Mouse (Mus musculus): ENCODE data around the gene Abhd16a. TPM values are rescaled to one million over a fixed set of nuclear protein-coding genes. Genes with fewer than 3 reads are reported as not detected.
A peak's percentile ranks its signal among the peaks of the same experiment; 100 is the strongest.

The Abhd16a gene
- polyA plus RNA-seq, 1 experiment, result 64.7 TPM

DNA sequence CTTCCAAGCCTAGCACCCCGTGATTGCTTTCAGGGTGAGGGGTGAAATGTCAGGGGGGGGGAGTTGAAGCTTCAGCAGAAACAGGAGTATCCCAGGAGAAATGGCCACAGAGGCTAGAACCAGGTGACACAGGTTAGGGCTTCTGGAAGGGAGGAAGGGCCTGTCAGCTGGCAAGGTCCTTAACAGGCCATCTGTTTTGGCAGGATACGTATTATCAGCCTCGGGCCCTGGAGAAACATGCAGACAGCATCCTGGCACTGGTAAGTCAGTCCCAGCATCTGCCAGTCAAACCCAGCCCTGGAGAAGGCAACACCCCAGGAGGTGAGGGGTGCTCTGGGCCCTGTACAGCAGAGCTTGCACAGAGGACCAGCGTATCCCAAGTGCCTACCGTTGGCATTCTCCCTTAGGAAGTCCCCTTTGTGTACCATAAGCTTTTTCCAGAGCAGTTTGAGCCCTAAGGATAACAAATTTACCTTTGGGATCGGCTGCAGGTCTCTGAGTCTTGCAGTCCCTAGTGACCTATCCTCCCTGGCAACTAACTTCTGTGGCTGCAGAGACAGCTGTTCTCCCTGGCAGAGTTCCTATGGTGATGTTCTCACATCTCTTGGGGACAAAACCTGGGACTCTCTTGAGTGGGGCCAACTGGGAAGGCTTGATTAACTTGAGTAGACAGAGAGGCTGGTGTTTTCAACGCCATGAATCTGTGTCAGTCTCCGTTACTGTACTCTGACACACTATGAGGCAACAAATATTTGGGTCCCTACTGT lies 1.3 kb downstream of the Abhd16a start:
- Histone ChIP-seq H3K4me2 (ENCODE audit: low read depth) (peak overlapping the region; percentile 100), H3K79me2 (ENCODE audit: control insufficient read depth, insufficient read depth) (peaks cover 13% of the 10 kb centered on the region), H3ac (ENCODE audit: control insufficient read depth, insufficient read length) (no peak overlapping the region), H3K4me3 (peak overlapping the region; percentile 47), H3K36me3 (ENCODE audit: control insufficient read depth, insufficient read depth) (no peaks in the 10 kb centered on the region), H3K27me3 (ENCODE audit: control insufficient read depth, insufficient read depth, insufficient read length) (no peaks in the 10 kb centered on the region)
- TF ChIP-seq POLR2A (IDR thresholded peaks at IDR 0.05; ENCODE audit: insufficient read length, low read depth) (no peak), SRF (IDR thresholded peaks at IDR 0.05; ENCODE audit: control insufficient read depth, insufficient read length, low read depth) (no peak), E2F4 (IDR thresholded peaks at IDR 0.05; ENCODE audit: insufficient read depth) (no peak), MYOD1 (IDR thresholded peaks at IDR 0.05; ENCODE audit: control insufficient read depth in 1 of 3, insufficient read length in 2 of 3, low read depth in 2 of 3) (peak in 2 of 3 experiments; percentile 25 to 28)

DNA sequence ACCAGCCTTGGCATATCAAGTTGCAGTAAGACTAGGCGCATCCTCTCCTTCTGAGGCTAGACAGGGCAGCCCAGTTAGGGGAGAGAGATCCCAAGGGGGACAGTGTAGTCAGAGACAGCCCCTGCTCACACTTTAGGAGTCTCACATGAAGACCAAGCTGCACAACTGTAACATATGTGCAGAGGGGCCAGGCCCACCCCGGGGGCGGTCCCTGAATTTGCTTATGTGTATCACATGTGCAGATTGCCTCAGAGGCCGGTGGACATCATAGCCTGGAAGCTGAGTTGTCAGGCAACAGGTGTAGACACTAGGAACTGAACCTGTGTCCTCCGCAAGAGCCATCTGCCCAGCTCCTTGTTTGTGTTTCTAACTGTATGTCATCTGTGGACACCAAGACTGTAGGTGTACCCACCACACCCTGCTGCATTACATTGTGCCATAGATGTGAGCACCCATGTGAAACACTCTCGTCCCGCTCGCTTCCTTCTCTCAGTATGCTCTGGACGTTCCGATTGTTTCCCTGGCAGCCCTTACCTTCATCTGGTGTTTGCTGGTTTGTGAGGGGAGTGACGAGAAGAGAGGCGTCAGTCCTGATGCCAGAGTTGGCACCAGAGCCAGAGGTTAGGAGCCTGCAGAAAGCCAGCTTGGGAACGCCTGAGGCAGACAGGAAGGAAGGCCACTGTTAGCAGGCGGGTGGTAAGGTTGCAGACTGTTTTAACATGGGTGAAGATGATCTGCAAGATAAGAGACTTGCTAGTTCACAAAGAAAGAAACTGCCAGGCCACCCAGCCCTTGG lies 3.5 kb downstream of the Abhd16a start:
- H3K36me3 ChIP-seq (ENCODE audit: control insufficient read depth, insufficient read depth), result no peaks in the 10 kb centered on the region
- no peak overlapping the region for H3K4me2 ChIP-seq (ENCODE audit: low read depth)
- H3K79me2 ChIP-seq (ENCODE audit: control insufficient read depth, insufficient read depth), result peaks cover 13% of the 10 kb centered on the region
- no peaks in the 10 kb centered on the region for H3K27me3 ChIP-seq (ENCODE audit: control insufficient read depth, insufficient read depth, insufficient read length)
- no peak overlapping the region for H3ac ChIP-seq (ENCODE audit: control insufficient read depth, insufficient read length)
- no peak for TF ChIP-seq MYOD1 (IDR thresholded peaks at IDR 0.05; ENCODE audit: control insufficient read depth in 1 of 3, insufficient read length in 2 of 3, low read depth in 2 of 3)
- no peak for TF ChIP-seq POLR2A (IDR thresholded peaks at IDR 0.05; ENCODE audit: insufficient read length, low read depth)
- TF ChIP-seq TCF3 (IDR thresholded peaks at IDR 0.05; ENCODE audit: insufficient read length, low read depth), result no peak
- TF ChIP-seq USF1 (IDR thresholded peaks at IDR 0.05; ENCODE audit: low read depth), result no peak
- no peak for TF ChIP-seq REST (IDR thresholded peaks at IDR 0.05; ENCODE audit: insufficient read depth, insufficient read length)
- TF ChIP-seq MAX (IDR thresholded peaks at IDR 0.05; ENCODE audit: low read depth), result no peak
- TF ChIP-seq SRF (IDR thresholded peaks at IDR 0.05; ENCODE audit: control insufficient read depth, insufficient read length, low read depth), result no peak
- no peak for TF ChIP-seq POLR2AphosphoS2 (IDR thresholded peaks at IDR 0.05; ENCODE audit: insufficient read length, low read depth)
- TF ChIP-seq TCF12 (IDR thresholded peaks at IDR 0.05; ENCODE audit: insufficient read depth, poor library complexity, severe bottlenecking), result no peak
- no peak for TF ChIP-seq MYOG (IDR thresholded peaks at IDR 0.05; ENCODE audit: control insufficient read depth in 1 of 3, insufficient read depth in 1 of 3, insufficient read length in 2 of 3, low read depth in 2 of 3)
- TF ChIP-seq CEBPB (IDR thresholded peaks at IDR 0.05; ENCODE audit: insufficient read depth, poor library complexity, severe bottlenecking), result no peak
- TF ChIP-seq E2F4 (IDR thresholded peaks at IDR 0.05; ENCODE audit: insufficient read depth), result no peak
- no peak overlapping the region for H3K4me3 ChIP-seq

DNA sequence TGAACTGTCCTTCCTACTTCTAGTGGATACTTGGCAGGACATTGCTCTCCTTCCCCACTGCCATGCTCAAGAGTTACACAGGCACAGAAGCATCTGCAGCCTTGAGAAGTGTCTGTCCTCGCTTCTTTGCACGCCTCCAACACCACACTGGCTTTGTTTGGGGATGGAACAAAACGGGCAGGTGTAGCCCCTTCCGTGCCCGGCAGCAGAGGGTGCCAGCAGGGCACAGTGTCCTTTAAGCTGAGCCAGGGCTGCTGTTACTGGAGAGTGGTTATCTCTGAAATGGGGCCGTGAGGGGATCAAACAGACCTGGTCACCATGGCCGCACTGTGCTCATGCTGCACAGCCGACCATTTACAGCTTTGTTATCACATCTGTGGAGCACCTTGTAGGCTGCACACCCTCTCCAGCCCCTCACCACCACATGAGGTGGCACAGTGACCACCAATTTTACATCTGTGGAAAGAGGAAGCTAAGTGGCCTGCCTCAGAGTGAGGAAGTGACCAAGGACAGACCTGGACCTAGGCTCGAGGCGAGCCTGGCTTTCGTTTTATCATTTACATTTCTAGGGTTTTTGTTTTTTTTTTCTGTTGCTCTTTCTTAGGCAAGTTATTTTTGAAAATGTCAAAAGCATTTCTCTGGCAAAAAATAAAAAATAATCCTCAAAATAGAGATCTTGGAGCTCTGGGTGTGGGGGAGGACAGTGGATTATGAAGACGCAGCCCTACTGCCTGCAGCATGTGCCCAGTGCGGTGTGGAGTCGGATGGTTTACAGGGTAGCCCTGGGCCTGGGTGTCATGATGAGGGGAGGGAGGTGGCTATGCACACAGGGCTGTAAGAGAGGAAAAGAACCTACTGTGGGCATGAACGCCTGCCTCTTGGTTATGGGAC lies 5.7 kb downstream of the Abhd16a start:
- peaks cover 10% of the 10 kb centered on the region for H3K79me2 ChIP-seq (ENCODE audit: control insufficient read depth, insufficient read depth)
- H3K4me3 ChIP-seq, result no peak overlapping the region
- H3K36me3 ChIP-seq (ENCODE audit: control insufficient read depth, insufficient read depth), result no peaks in the 10 kb centered on the region
- TF ChIP-seq POLR2AphosphoS2 (IDR thresholded peaks at IDR 0.05; ENCODE audit: insufficient read length, low read depth) (no peak), MYOG (IDR thresholded peaks at IDR 0.05; ENCODE audit: control insufficient read depth in 1 of 3, insufficient read depth in 1 of 3, insufficient read length in 2 of 3, low read depth in 2 of 3) (no peak), CEBPB (IDR thresholded peaks at IDR 0.05; ENCODE audit: insufficient read depth, poor library complexity, severe bottlenecking) (no peak), POLR2A (IDR thresholded peaks at IDR 0.05; ENCODE audit: insufficient read length, low read depth) (no peak), REST (IDR thresholded peaks at IDR 0.05; ENCODE audit: insufficient read depth, insufficient read length) (no peak), MYOD1 (IDR thresholded peaks at IDR 0.05; ENCODE audit: control insufficient read depth in 1 of 3, insufficient read length in 2 of 3, low read depth in 2 of 3) (no peak), E2F4 (IDR thresholded peaks at IDR 0.05; ENCODE audit: insufficient read depth) (no peak), USF1 (IDR thresholded peaks at IDR 0.05; ENCODE audit: low read depth) (no peak), TCF3 (IDR thresholded peaks at IDR 0.05; ENCODE audit: insufficient read length, low read depth) (no peak), MAX (IDR thresholded peaks at IDR 0.05; ENCODE audit: low read depth) (no peak), TCF12 (IDR thresholded peaks at IDR 0.05; ENCODE audit: insufficient read depth, poor library complexity, severe bottlenecking) (no peak), SRF (IDR thresholded peaks at IDR 0.05; ENCODE audit: control insufficient read depth, insufficient read length, low read depth) (no peak)
- no peaks in the 10 kb centered on the region for H3K27me3 ChIP-seq (ENCODE audit: control insufficient read depth, insufficient read depth, insufficient read length)
- H3K4me2 ChIP-seq (ENCODE audit: low read depth), result no peak overlapping the region
- H3ac ChIP-seq (ENCODE audit: control insufficient read depth, insufficient read length), result no peak overlapping the region

GRCm38 (mm10) chr17:35096597-35096996 lies 7.5 kb downstream of the Abhd16a start:
- no peak overlapping the region for H3ac ChIP-seq (ENCODE audit: control insufficient read depth, insufficient read length)
- no peak overlapping the region for H3K4me2 ChIP-seq (ENCODE audit: low read depth)
- H3K79me2 ChIP-seq (ENCODE audit: control insufficient read depth, insufficient read depth), result no peaks in the 10 kb centered on the region
- no peak overlapping the region for H3K4me3 ChIP-seq
- peaks cover 4% of the 10 kb centered on the region for H3K36me3 ChIP-seq (ENCODE audit: control insufficient read depth, insufficient read depth)
- no peaks in the 10 kb centered on the region for H3K27me3 ChIP-seq (ENCODE audit: control insufficient read depth, insufficient read depth, insufficient read length)
- no peak for TF ChIP-seq POLR2AphosphoS2 (IDR thresholded peaks at IDR 0.05; ENCODE audit: insufficient read length, low read depth)
- TF ChIP-seq SRF (IDR thresholded peaks at IDR 0.05; ENCODE audit: control insufficient read depth, insufficient read length, low read depth), result no peak
- no peak for TF ChIP-seq CEBPB (IDR thresholded peaks at IDR 0.05; ENCODE audit: insufficient read depth, poor library complexity, severe bottlenecking)
- TF ChIP-seq POLR2A (IDR thresholded peaks at IDR 0.05; ENCODE audit: insufficient read length, low read depth), result no peak
- no peak for TF ChIP-seq USF1 (IDR thresholded peaks at IDR 0.05; ENCODE audit: low read depth)
- TF ChIP-seq MAX (IDR thresholded peaks at IDR 0.05; ENCODE audit: low read depth), result no peak
- no peak for TF ChIP-seq TCF3 (IDR thresholded peaks at IDR 0.05; ENCODE audit: insufficient read length, low read depth)
- no peak for TF ChIP-seq E2F4 (IDR thresholded peaks at IDR 0.05; ENCODE audit: insufficient read depth)
- no peak for TF ChIP-seq MYOG (IDR thresholded peaks at IDR 0.05; ENCODE audit: control insufficient read depth in 1 of 3, insufficient read depth in 1 of 3, insufficient read length in 2 of 3, low read depth in 2 of 3)
- TF ChIP-seq REST (IDR thresholded peaks at IDR 0.05; ENCODE audit: insufficient read depth, insufficient read length), result no peak
- no peak for TF ChIP-seq MYOD1 (IDR thresholded peaks at IDR 0.05; ENCODE audit: control insufficient read depth in 1 of 3, insufficient read length in 2 of 3, low read depth in 2 of 3)
- TF ChIP-seq TCF12 (IDR thresholded peaks at IDR 0.05; ENCODE audit: insufficient read depth, poor library complexity, severe bottlenecking), result no peak
